Mouse (Mus musculus) ovary, postnatal 36 days (tissue): ENCODE results near the gene Nudcd2.
A peak's percentile ranks its signal among the peaks of the same experiment; 100 is the strongest.
"Not testable (repeated sequence)": the region's sequence is repeated elsewhere in the genome, so short reads cannot be mapped to it uniquely, and the experiment has no call there.

Experiments
- DNase-seq: peaks from one replicate; pipeline ENCODE4 v3.0.0; 2022; ENCODE audit warnings: low spot score, mixed read lengths

The Nudcd2 gene

GRCm38 (mm10) chr11:40733339-40734174 lies at the start of gene Nudcd2, which contains the start of gene Hmmr:
Gene Nudcd2 (plus strand): TSS chr11:40733667.
Gene Hmmr (minus strand): TSS chr11:40733422.
- DNase-seq: peak; percentile 85

GRCm38 (mm10) chr11:40690444-40691127 lies 42.9 kb upstream of the Nudcd2 start:
- DNase-seq: no peak

- DNase-seq: no peak
These were observed 41.4 kb upstream of the Nudcd2 start for GRCm38 (mm10) chr11:40692101-40692509.

- DNase-seq: peak; percentile 95
These were observed 40.7 kb upstream of the Nudcd2 start for GRCm38 (mm10) chr11:40692511-40693365.

GRCm38 (mm10) chr11:40693366-40693951 lies 40.0 kb upstream of the Nudcd2 start:
- peak; percentile 72 for DNase-seq

GRCm38 (mm10) chr11:40694311-40695087 lies 39.0 kb upstream of the Nudcd2 start:
- peak; percentile 56 for DNase-seq

- no peak for DNase-seq
These were observed 38.4 kb upstream of the Nudcd2 start, which contains the start of gene Mat2b for GRCm38 (mm10) chr11:40695103-40695502. Gene Mat2b (minus strand): TSS chr11:40695203.

GRCm38 (mm10) chr11:40709899-40710298 lies 23.6 kb upstream of the Nudcd2 start:
- not testable (repeated sequence) for DNase-seq

GRCm38 (mm10) chr11:40713858-40714257 lies 19.6 kb upstream of the Nudcd2 start:
- DNase-seq: peak; percentile 14

- no peak for DNase-seq
These were observed 17.9 kb upstream of the Nudcd2 start for GRCm38 (mm10) chr11:40715524-40715923.

- no peak for DNase-seq
These were observed 15.1 kb upstream of the Nudcd2 start for GRCm38 (mm10) chr11:40718324-40718723.

- DNase-seq: no peak
These were observed 499 bp upstream of the Nudcd2 start for GRCm38 (mm10) chr11:40732997-40733338.

- DNase-seq: no peak
These were observed 835 bp downstream of the Nudcd2 start for GRCm38 (mm10) chr11:40734251-40734752.

GRCm38 (mm10) chr11:40737369-40737768 lies 3.9 kb downstream of the Nudcd2 start:
- DNase-seq: no peak

- no peak for DNase-seq
These were observed 8.3 kb downstream of the Nudcd2 start for GRCm38 (mm10) chr11:40741605-40742262.

GRCm38 (mm10) chr11:40744348-40744747 lies 10.9 kb downstream of the Nudcd2 start:
- DNase-seq: no peak

- no peak for DNase-seq
These were observed 12.9 kb downstream of the Nudcd2 start for GRCm38 (mm10) chr11:40746361-40746760.

GRCm38 (mm10) chr11:40747716-40748115 lies 14.2 kb downstream of the Nudcd2 start:
- DNase-seq: no peak

- DNase-seq: no peak
These were observed 20.4 kb downstream of the Nudcd2 start for GRCm38 (mm10) chr11:40753836-40754235.

GRCm38 (mm10) chr11:40754664-40755107 lies 21.2 kb downstream of the Nudcd2 start:
- no peak for DNase-seq
